In the genomic region with DNA sequence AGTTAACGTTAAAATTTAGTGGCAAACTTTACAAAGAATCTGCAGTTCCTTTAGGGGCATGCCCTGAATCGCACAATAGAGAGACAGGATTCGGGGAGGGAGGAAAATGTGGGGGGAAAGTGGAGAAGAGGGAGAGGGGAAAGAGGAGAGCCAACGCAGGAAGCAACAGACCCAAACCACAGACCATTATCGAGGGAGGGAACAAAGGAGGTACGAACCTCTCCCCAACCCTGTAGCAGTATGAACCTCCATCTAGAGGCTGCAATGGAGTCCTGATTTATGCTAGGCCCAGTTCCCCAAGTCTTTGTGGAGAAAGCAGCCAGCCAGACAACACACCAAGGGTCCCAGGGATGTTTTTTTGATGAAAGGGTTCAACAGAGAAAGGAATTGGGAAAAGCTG, we compare ENCODE assay signal across 9 mouse cellular contexts. TPM values are rescaled to one million over a fixed set of nuclear protein-coding genes. Genes with fewer than 3 reads are reported as not detected.
A peak's percentile ranks its signal among the peaks of the same experiment; 100 is the strongest.
DNase-seq lines count a peak whose midpoint lies in the region; ATAC-seq and TF ChIP-seq lines count a peak whose summit lies in the region.
"Had no signal": no experiment of that assay in that cellular context is flagged by ENCODE, and none has a peak within 500 bp of the region (broad histone marks: within the 10 kb centered on the region; RNA-seq: fewer than 3 reads in every experiment).

No protein-coding gene starts in this region.

- DNase-seq in heart, adult 2 months: no peak
- no peak for DNase-seq in cerebellum, postnatal 36 days
- DNase-seq in urinary bladder, adult 18-20 months (ENCODE audit: low spot score in 2 of 2): no peak
- DNase-seq in lung, postnatal 14 days: no peak

- 0 out of 4 replicates have a peak overlapping the region, but pooled peaks of 1 of the 2 experiments have one; percentile 10 for H3K4me3 ChIP-seq in heart, embryonic 14.5 days (ENCODE audit: control insufficient read depth in 1 of 2, insufficient read depth in 1 of 2, low read depth in 1 of 2, low read length in 2 of 2)
- H3K4me3 ChIP-seq in heart, adult 2 months: no peak overlapping the region
- H3K4me3 ChIP-seq in cortical plate, adult 2 months (ENCODE audit: insufficient read depth, low read length): 0 out of 2 replicates have a peak overlapping the region, but pooled peaks have one; percentile 0
- H3K4me3 ChIP-seq in hindbrain, embryonic 13.5 days: peak overlapping the region; percentile 18
- H3K4me3 ChIP-seq in midbrain, embryonic 13.5 days (replicated peaks): peak overlapping the region; percentile 20

- TF ChIP-seq CTCF in heart, adult 2 months (IDR thresholded peaks at IDR 0.05): no peak
- TF ChIP-seq CTCF in cortical plate, adult 2 months (IDR thresholded peaks at IDR 0.05; ENCODE audit: extremely low read depth, insufficient read depth, low read length): no peak

- peak overlapping the region; percentile 59 for H3K4me2 ChIP-seq in heart, embryonic 14.5 days (ENCODE audit: low read length)
- peak overlapping the region; percentile 53 for H3K4me2 ChIP-seq in hindbrain, embryonic 13.5 days
- H3K4me2 ChIP-seq in midbrain, embryonic 13.5 days (replicated peaks): peak overlapping the region; percentile 50

- H3K27me3 ChIP-seq in heart, embryonic 14.5 days (ENCODE audit: control insufficient read depth, insufficient read depth, low read length): peaks cover 28% of the 10 kb centered on the region
- no peaks in the 10 kb centered on the region for H3K27me3 ChIP-seq in heart, adult 2 months (ENCODE audit: control insufficient read depth, insufficient read depth, low read length)
- 0 out of 2 replicates have a peak, but pooled peaks cover 8% of the 10 kb centered on the region for H3K27me3 ChIP-seq in hindbrain, embryonic 13.5 days
- H3K27me3 ChIP-seq in midbrain, embryonic 13.5 days: 0 out of 2 replicates have a peak, but pooled peaks cover 3% of the 10 kb centered on the region

- TF ChIP-seq POLR2A in heart, adult 2 months (IDR thresholded peaks at IDR 0.05; ENCODE audit: insufficient read depth, low read depth, low read length): no peak
- TF ChIP-seq POLR2A in cortical plate, adult 2 months (IDR thresholded peaks at IDR 0.05; ENCODE audit: extremely low read depth, insufficient read depth, low read length): no peak

- H3K9ac ChIP-seq in heart, embryonic 14.5 days (ENCODE audit: low read length): peak overlapping the region; percentile 22; the same call in 1 of the 2 replicates
- H3K9ac ChIP-seq in heart, adult 2 months (ENCODE audit: low read depth, low read length): no peak overlapping the region
- H3K9ac ChIP-seq in hindbrain, embryonic 13.5 days: no peak overlapping the region
- no peak overlapping the region; the same call in 1 of the 2 replicates for H3K9ac ChIP-seq in midbrain, embryonic 13.5 days (replicated peaks)

- no peak for ATAC-seq in heart, embryonic 14.5 days (ENCODE audit: insufficient number of reproducible peaks, insufficient read depth, low FRiP score, low read depth)
- ATAC-seq in hindbrain, embryonic 13.5 days (ENCODE audit: low FRiP score): peak; percentile 31
- peak; percentile 31; the same call in 1 of the 2 replicates for ATAC-seq in midbrain, embryonic 13.5 days

- WGBS in heart, embryonic 14.5 days: 32% methylated on average over 6 of the region's 6 CpGs
- 20% methylated on average over 6 of the region's 6 CpGs for whole genome bisulfite sequencing in heart, adult 2 months
- WGBS in hindbrain, embryonic 13.5 days: 10% methylated on average over 6 of the region's 6 CpGs
- WGBS in midbrain, embryonic 13.5 days: 11% methylated on average over 6 of the region's 6 CpGs

- TF ChIP-seq EP300 in heart, adult 2 months (IDR thresholded peaks at IDR 0.05; ENCODE audit: insufficient read depth, low read depth, low read length): no peak

- no peaks in the 10 kb centered on the region for H3K79me2 ChIP-seq in heart, adult 2 months (replicated peaks; ENCODE audit: control insufficient read depth, insufficient read depth, low read length)

- H3K27ac ChIP-seq in heart, embryonic 14.5 days (replicated peaks in 1 of 2; ENCODE audit: control insufficient read depth in 1 of 2, insufficient read depth in 1 of 2, low read depth in 2 of 2, low read length in 2 of 2): no peak overlapping the region
- H3K27ac ChIP-seq in heart, adult 2 months: no peak overlapping the region
- H3K27ac ChIP-seq in cortical plate, adult 2 months (ENCODE audit: insufficient read depth, low read length): no peak overlapping the region
- H3K27ac ChIP-seq in hindbrain, embryonic 13.5 days: peak overlapping the region; percentile 50; the same call in 1 of the 2 replicates
- H3K27ac ChIP-seq in midbrain, embryonic 13.5 days: 0 out of 2 replicates have a peak overlapping the region, but pooled peaks have one; percentile 19

- H3K4me1 ChIP-seq in heart, embryonic 14.5 days (ENCODE audit: control insufficient read depth in 2 of 2, insufficient read depth in 2 of 2, low read length in 2 of 2): peaks cover 19 to 20% of the 10 kb centered on the region in 2 experiments
- H3K4me1 ChIP-seq in heart, adult 2 months (ENCODE audit: control insufficient read depth, insufficient read depth, low read length): peaks cover 4% of the 10 kb centered on the region
- no peaks in the 10 kb centered on the region for H3K4me1 ChIP-seq in cortical plate, adult 2 months (ENCODE audit: control insufficient read depth, insufficient read depth, low read length)
- H3K4me1 ChIP-seq in hindbrain, embryonic 13.5 days (replicated peaks): peaks cover 20% of the 10 kb centered on the region
- H3K4me1 ChIP-seq in midbrain, embryonic 13.5 days (replicated peaks): peaks cover 21% of the 10 kb centered on the region

- no peaks in the 10 kb centered on the region for H3K36me3 ChIP-seq in heart, embryonic 14.5 days (ENCODE audit: control insufficient read depth, insufficient read depth, low read length)
- no peaks in the 10 kb centered on the region for H3K36me3 ChIP-seq in heart, adult 2 months (ENCODE audit: control insufficient read depth, insufficient read depth, low read length)
- H3K36me3 ChIP-seq in hindbrain, embryonic 13.5 days: no peaks in the 10 kb centered on the region
- H3K36me3 ChIP-seq in midbrain, embryonic 13.5 days: no peaks in the 10 kb centered on the region

- 0 out of 2 replicates have a peak, but pooled peaks cover 3% of the 10 kb centered on the region for H3K9me3 ChIP-seq in heart, embryonic 14.5 days (ENCODE audit: control insufficient read depth, low read length)
- H3K9me3 ChIP-seq in hindbrain, embryonic 13.5 days: no peaks in the 10 kb centered on the region
- H3K9me3 ChIP-seq in midbrain, embryonic 13.5 days: no peaks in the 10 kb centered on the region

- intact Hi-C loops in heart, adult 2 months (cut with DNase I): no loop called here

RNA-seq across cellular contexts. Expression of a gene that starts 0.6 kb away (rescaled TPM):
- polyA plus RNA-seq in heart, embryonic 14.5 days (2014; fragmentation: Nextera tagmentation; extraction: Ambion mirVana): not detected in 2 replicates
- not detected for total RNA-seq in heart, adult 2 months (2021)
- 0.43 TPM in 1 of 2 replicates, not detected in the other for polyA plus RNA-seq in heart, adult 2 months (2012; rRNA removed)
- 0.61 and 0.86 TPM in 2 replicates for polyA plus RNA-seq in cortical plate, adult 2 months (2012; rRNA removed)
- polyA plus RNA-seq in hindbrain, embryonic 13.5 days (2015; fragmentation: Nextera tagmentation; extraction: Ambion mirVana): 0.78 and 1.6 TPM in 2 replicates
- 0.24 and 0.35 TPM in 2 replicates for polyA plus RNA-seq in midbrain, embryonic 13.5 days (2015; fragmentation: Nextera tagmentation; extraction: Ambion mirVana)
- total RNA-seq: heart, postnatal 36 days had no signal

RNA-seq across cellular contexts. Expression of a gene that starts 50.0 kb away (rescaled TPM):
- polyA plus RNA-seq in heart, embryonic 14.5 days (2014; fragmentation: Nextera tagmentation; extraction: Ambion mirVana): 41.3 and 51.0 TPM in 2 replicates
- total RNA-seq in heart, adult 2 months (2021): 10 to 100 TPM; 56.5 to 58.0 TPM
- polyA plus RNA-seq in heart, adult 2 months (2012; rRNA removed): 186 and 351 TPM in 2 replicates
- 16.7 and 17.6 TPM in 2 replicates for polyA plus RNA-seq in cortical plate, adult 2 months (2012; rRNA removed)
- polyA plus RNA-seq in hindbrain, embryonic 13.5 days (2015; fragmentation: Nextera tagmentation; extraction: Ambion mirVana): 13.1 and 13.9 TPM in 2 replicates
- 16.1 and 17.1 TPM in 2 replicates for polyA plus RNA-seq in midbrain, embryonic 13.5 days (2015; fragmentation: Nextera tagmentation; extraction: Ambion mirVana)

Comparison
In these comparisons a context has a peak if more than half of its experiments do, and no peak if none do; other contexts are left out.
1. H3K27ac ChIP-seq: peak in hindbrain, embryonic 13.5 days (single experiment) and midbrain, embryonic 13.5 days (single experiment); none in heart, embryonic 14.5 days (0 of 2), heart, adult 2 months (single experiment) and cortical plate, adult 2 months (single experiment).
2. Peak in every context shown above with its lines, with median percentiles within 50 percentile points of each other: H3K4me2 ChIP-seq.